Mouse (Mus musculus): Measurements from ENCODE around the gene AI597479.

Gene AI597479

DNA sequence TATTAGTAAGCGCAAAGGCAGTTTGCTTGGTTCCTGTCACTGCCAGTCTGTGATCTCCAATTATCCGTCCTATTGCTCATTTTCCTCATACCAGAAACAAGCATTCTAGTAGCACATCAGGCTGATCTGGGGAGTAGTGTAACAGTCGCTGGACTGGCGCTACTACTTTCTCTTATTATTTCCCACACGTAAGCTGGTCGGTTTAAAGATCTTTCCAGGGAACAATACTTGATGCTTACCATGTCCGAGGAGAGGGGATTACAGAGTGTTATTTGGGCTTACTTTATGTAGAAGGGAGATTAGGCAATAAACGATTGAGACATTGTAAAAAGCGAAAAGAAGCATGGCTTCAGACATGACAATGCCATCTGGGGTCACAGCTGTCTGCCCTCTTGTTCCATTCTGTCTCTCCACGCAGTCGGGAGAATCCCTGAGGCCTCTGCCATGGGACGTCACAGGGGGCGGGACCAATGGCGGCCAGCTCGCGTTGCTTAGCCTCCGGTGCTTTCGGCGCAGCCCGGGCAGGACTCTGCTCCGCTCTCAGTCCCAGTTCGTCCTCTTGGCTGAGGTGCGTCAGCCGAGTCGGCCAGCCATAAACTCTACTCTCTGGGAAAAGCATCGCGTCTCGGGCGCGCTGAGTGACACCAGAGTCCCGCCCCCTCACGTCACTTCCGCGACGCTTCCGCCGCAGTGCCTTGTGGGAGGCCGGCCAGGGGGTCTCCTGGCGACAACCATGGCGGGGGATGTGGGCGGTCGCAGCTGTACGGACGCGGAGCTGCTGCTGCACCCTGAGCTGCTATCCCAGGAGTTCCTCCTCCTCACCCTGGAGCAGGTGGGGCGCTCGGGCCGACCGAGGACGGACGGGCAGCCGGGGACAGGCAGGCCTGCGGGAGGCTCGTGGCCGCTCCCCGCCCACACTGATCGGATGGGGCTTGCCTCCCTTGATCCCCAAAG is at the start of gene AI597479, which contains the start of gene Tgfbrap1:
TSS of gene AI597479 (plus strand) at position 680 of the 954 bp plus-strand sequence.
TSS of gene Tgfbrap1 (minus strand) at position 607 of the 954 bp plus-strand sequence.
- DNase-seq, result peak; percentile 88 to 96

GRCm38 (mm10) chr1:43051903-43052302 is 46.6 kb upstream of the AI597479 start:
- DNase-seq, result no peak

DNA sequence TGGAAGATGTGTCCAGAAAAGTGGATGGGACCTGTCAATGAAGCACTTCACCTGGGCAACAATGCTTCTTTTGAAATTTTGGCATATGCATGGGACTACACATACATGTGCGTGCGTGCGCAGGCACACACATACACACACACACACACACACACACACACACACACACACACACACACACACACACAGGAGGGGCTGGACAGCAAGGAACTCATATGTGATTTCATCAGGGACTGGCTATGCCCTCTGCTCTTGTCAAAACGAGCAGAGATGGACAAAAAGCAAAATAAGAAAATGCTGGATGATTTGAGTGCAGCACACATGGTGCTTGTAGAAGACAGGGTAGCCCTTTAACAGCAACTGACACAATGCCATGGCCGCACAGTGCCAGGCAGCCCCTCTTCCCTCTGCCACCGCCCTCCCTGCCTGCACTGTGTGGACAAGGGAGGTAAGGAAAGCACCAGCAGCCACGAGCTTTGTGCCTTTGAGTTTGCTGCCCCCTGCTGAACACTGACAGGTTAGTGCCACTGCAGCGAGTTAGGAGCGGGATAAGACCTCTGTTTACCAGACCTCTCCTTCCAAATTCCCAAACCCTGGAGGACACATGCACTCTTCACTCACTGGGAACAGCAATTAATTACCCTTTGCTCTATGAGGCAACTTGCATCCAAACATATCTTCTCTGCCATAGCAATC is 32.7 kb upstream of the AI597479 start:
- peak; percentile 51 to 59 for DNase-seq

DNA sequence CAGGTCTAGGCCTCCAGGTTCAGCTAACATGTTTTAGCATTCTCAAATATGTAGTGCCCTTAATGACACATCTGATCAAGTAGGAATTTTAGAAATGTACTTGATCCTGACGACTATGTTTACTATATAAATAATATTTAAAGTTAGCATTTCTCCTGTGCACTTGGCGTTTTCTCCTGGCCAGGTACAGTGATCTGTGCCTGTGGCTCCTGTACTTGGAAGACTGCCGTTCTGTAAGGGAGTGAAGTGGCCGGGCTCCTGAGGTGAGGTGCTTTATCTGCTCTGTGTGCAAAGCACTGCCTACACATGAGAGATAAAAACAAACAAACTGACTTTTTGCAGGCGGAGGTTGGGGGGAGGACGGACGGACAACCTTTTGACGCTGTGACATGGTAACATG is 31.9 kb upstream of the AI597479 start:
- no peak for DNase-seq

GRCm38 (mm10) chr1:43067551-43067950 is 31.0 kb upstream of the AI597479 start:
- DNase-seq, result no peak

DNA sequence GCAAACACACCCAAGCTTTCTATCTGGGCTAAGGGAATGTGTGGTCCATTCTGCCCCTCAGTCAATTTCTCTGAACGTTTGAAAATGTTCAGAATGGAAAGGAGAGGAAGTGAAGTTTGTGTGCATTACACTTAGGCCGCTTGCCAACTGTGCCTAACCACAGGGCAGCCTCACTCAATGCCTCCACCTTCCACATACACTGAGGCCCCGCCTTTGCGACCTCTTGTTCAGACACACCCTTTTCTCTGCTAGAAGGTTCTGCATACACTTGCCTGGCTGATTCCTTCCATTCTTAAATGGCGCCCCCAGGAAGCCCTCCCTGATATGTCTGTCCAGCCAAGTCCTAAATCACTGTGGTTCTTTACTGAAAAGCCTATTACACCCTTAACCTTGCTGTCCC is 27.8 kb upstream of the AI597479 start:
- DNase-seq, result no peak

- no peak for DNase-seq
These were observed 26.5 kb upstream of the AI597479 start for GRCm38 (mm10) chr1:43072028-43072427.

DNA sequence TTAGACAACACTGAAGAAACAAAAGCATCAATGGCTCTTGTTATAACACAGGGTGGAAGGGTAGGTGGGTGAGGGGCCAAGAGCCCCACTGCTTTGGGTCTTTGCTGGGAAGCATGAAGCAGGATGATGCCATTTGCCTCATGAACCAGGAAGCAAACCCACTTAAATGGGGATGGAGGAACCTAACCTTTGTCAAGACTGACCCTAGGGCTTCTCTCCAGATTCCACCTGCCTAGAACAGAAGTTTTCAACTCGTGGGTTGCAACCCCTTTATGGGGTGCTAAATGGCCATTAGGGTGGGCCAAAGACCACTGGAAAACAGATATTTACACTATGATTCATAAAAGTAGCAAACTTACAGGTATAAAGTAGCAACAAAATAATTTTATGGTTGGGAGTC is 25.9 kb upstream of the AI597479 start:
- no peak for DNase-seq

DNA sequence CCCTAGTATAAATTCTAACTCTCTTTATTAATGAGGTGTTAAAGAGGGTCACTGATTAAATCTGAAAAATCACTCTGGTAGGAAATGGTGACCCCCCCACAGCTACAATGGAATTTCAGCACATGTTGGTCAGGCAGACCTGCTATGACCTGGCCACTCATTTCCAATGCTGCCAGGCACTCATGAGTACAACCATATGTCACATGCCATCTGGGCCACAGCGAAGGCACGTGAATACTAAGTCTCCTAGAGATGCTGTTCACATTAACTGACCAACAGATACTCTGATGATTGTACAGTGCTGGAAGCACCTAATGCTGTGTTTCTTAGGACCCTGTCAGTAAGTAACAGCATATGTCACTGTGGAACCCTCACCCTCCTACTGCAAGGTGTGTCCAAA is 23.7 kb upstream of the AI597479 start:
- DNase-seq, result peak; percentile 60 to 74

DNA sequence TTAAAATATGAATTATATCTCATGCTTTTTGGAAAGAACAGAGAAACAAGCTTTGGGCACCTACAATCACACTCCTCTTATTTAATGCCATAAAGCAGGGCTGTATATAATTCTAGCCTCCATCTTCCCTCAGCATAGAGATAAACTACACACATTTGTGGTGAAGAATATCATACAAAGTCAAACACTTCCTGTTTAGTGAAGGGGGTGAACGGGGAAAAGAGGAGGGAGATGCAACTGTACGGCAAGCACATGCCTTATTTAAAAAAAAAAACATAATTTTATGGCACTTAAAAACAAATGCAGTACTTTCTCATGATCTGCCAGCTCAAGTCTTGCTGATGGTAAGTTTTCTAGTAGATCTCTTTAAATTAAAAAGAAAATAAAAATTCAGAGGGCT is 20.4 kb upstream of the AI597479 start:
- no peak for DNase-seq

DNA sequence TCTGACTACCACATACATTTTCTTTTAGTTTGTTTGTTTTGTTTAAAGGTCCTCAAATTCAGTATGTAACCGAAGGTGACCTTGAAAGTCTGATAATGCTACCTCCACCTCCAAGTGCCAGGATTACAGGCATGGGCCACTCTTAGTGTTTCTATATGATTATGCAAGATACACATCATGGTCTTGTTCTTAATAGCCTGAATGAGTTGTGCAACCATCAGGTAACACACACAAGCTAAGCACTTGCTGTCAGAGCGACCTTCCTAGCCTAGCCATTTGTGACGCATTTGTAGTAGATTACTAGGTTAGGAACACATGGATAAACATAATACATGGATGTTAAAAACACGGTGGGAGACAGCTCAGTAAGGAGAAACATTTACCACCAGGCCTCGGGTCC is 15.6 kb upstream of the AI597479 start:
- no peak for DNase-seq

- peak; percentile 30 to 34 for DNase-seq
These were observed 8.1 kb upstream of the AI597479 start for GRCm38 (mm10) chr1:43090418-43090817.

- DNase-seq, result no peak
These were observed 7.0 kb upstream of the AI597479 start for GRCm38 (mm10) chr1:43091306-43092055.

- DNase-seq, result peak; percentile 71 to 85
These were observed 6.2 kb upstream of the AI597479 start for GRCm38 (mm10) chr1:43092056-43093015.

- DNase-seq, result no peak
These were observed 4.3 kb upstream of the AI597479 start for GRCm38 (mm10) chr1:43094206-43094605.

DNA sequence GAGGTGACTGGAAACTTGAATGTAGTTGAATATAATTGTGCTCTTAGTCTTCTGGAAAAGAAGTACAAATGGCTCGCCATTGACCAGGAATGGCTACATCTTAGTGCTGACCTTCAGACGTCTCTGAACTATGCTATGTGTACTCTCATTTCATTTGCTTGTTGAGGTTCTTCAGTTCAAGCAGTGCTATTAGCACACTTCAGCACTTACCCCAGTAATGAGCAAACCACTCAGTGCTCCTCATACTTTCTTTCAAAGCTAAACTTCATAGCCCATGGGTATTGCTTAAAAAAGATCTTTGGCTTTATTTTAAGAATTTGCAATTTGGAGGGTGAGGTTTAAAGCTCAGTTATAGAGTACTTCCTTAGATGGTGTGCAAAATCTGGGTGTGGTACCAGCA is 10.2 kb downstream of the AI597479 start:
- DNase-seq, result no peak

- peak; percentile 47 to 66 for DNase-seq
These were observed 12.0 kb downstream of the AI597479 start for GRCm38 (mm10) chr1:43110556-43110955.

DNA sequence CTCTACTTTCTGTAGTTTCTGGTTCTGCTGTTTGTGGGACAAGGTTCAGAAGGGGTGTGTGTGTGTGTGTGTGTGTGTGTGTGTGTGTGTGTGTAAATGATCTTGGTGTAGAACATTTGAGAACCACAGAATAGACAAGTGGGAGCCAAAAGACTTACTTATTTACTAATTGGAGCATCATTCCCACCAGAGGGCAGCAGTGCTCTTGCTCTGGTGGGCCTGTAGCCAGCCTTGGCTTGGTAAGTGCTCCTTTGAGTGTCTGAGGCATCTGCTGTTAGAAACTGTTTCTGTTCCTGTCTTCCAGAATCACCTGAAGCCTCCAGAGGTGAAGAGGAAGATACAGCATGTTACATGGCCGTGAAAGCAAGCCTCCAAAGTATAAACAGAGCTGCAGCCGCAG is 14.4 kb downstream of the AI597479 start:
- peak; percentile 58 to 71 for DNase-seq

GRCm38 (mm10) chr1:43117435-43117834 is 18.9 kb downstream of the AI597479 start:
- no peak for DNase-seq

DNA sequence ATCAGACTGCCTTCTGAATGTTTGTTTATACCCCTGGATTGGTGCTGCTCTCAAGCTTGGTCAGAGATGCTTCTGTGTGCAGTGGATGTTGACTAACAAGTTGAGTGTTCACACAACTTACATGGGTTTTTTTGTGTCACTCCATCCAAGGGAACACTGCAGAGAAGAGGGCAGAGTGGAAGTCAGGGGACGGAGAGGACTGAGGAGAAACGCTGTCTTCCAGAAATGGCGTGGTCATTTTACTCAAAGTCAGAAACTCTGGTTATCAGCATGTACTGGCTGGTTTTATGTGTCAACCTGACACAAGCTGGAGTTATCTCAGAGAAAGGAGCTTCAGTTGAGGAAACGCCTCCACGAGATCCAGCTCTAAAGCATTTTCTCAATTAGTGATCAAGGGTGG is 22.4 kb downstream of the AI597479 start:
- DNase-seq, result no peak

DNA sequence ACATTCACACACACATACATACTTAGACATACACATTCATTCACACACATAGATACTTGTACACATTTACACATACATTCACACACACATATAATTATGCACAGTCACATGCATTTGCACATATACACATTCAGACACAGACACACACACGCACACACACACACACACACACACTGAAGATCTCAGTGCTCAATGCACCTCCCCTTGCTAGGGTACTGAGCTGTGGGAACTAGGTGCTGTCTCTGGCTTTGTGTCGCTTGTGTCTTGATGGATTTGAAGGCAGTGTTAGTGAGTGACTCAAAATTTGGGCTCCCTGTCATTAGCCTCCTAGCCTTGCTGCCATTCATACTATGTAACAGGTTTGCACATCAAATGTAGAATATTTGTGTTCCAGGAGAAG is 24.1 kb downstream of the AI597479 start:
- no peak for DNase-seq

- no peak for DNase-seq
These were observed 26.2 kb downstream of the AI597479 start for GRCm38 (mm10) chr1:43124726-43125125.
